ENCODE assay signal across 28 mouse cellular contexts in genomic region chr14:27158133-27158532, GRCm38 (mm10).
"Had no signal": no experiment of that assay in that cellular context is flagged by ENCODE, and none has a peak within 500 bp of the region (broad histone marks: within the 10 kb centered on the region; RNA-seq: fewer than 3 reads in every experiment).

No protein-coding gene starts in this region.

- H3K4me2 ChIP-seq: heart, embryonic 11.5 days; hindbrain, embryonic 12.5 days; hindbrain, embryonic 14.5 days; intestine, embryonic 15.5 days; kidney, embryonic 15.5 days; limb, embryonic 12.5 days; liver, embryonic 11.5 days; liver, embryonic 13.5 days; liver, embryonic 15.5 days had no signal

- H3K36me3 ChIP-seq: hindbrain, embryonic 10.5 days; hindbrain, embryonic 12.5 days; intestine, embryonic 15.5 days; kidney, embryonic 15.5 days; limb, embryonic 12.5 days; liver, embryonic 13.5 days; liver, embryonic 15.5 days had no signal

- H3K27ac ChIP-seq: hindbrain, embryonic 10.5 days; hindbrain, embryonic 12.5 days; hindbrain, embryonic 14.5 days; intestine, embryonic 15.5 days; kidney, embryonic 15.5 days; kidney, postnatal 0 days; limb, embryonic 12.5 days; liver, embryonic 13.5 days; liver, embryonic 15.5 days had no signal

- ATAC-seq: hindbrain, embryonic 16.5 days; inflammation-experienced regulatory T-cells, adult 6 months; intestine, embryonic 15.5 days; intestine, postnatal 0 days had no signal

- H3K4me3 ChIP-seq: gastrocnemius, adult 2 months; hindbrain, embryonic 10.5 days; hindbrain, embryonic 12.5 days; intestine, embryonic 15.5 days; kidney, embryonic 15.5 days; limb, embryonic 12.5 days; liver, embryonic 13.5 days; liver, embryonic 15.5 days had no signal

- H3K9ac ChIP-seq: hindbrain, embryonic 12.5 days; hindbrain, embryonic 14.5 days; intestine, embryonic 15.5 days; kidney, embryonic 15.5 days; limb, embryonic 12.5 days; liver, embryonic 13.5 days; liver, embryonic 15.5 days had no signal

- H3K4me1 ChIP-seq: hindbrain, embryonic 10.5 days; hindbrain, embryonic 12.5 days; intestine, embryonic 15.5 days; kidney, embryonic 15.5 days; liver, embryonic 13.5 days; liver, embryonic 15.5 days had no signal

- H3K9me3 ChIP-seq: hindbrain, embryonic 10.5 days; hindbrain, embryonic 12.5 days; intestine, embryonic 15.5 days; kidney, embryonic 15.5 days; limb, embryonic 12.5 days; liver, embryonic 13.5 days; liver, embryonic 15.5 days had no signal

- H3K27me3 ChIP-seq: hindbrain, embryonic 12.5 days; intestine, embryonic 15.5 days; kidney, embryonic 15.5 days; limb, embryonic 12.5 days; liver, embryonic 13.5 days; liver, embryonic 15.5 days had no signal

- DNase-seq: gastrocnemius, adult 2 months; gastrocnemius, postnatal 10 days; gastrocnemius, postnatal 25 days; heart, adult 18-20 months; heart, postnatal 10 days; heart, postnatal 4 days; kidney, adult 18-20 months; kidney, adult 9 months; kidney, postnatal 14 days; kidney, postnatal 36 days; layer of hippocampus, adult 9-11 months; layer of hippocampus, postnatal 36 days; left cerebral cortex, postnatal 4 days; liver; liver, embryonic 13.5 days had no signal
